Mouse (Mus musculus) myocyte (in vitro differentiated cells): Measurements from ENCODE around the gene Gm17364. TPM values are rescaled to one million over a fixed set of nuclear protein-coding genes. Genes with fewer than 3 reads are reported as not detected.
"Not testable (repeated sequence)": the region's sequence is repeated elsewhere in the genome, so short reads cannot be mapped to it uniquely, and the experiment has no call there.

Experiments used
- H3K27me3 ChIP-seq: one replicate; pipeline ENCODE4 v1.6.1; 2011; ENCODE audit not compliant: control insufficient read depth, insufficient read depth, insufficient read length
- H3K36me3 ChIP-seq: one replicate; pipeline ENCODE4 v1.6.1; 2011; ENCODE audit not compliant: control insufficient read depth, insufficient read depth
- H3K4me2 ChIP-seq: one replicate; pipeline ENCODE4 v1.6.1; 2011; ENCODE audit warnings: low read depth, control low read depth
- H3K4me3 ChIP-seq: one replicate; pipeline ENCODE4 v1.5.1; 2011; ENCODE audit warnings: mild to moderate bottlenecking, control low read depth, moderate library complexity
- H3K79me2 ChIP-seq: one replicate; pipeline ENCODE4 v1.6.1; 2011; ENCODE audit not compliant: control insufficient read depth, insufficient read depth
- H3ac ChIP-seq: one replicate; pipeline ENCODE4 v1.6.1; 2011; ENCODE audit not compliant: control insufficient read depth, insufficient read length
- CEBPB ChIP-seq: IDR thresholded peaks from 2 replicates; pipeline ENCODE4 v1.6.1; 2011; ENCODE audit warnings: mild to moderate bottlenecking, moderate library complexity; ENCODE audit not compliant: poor library complexity, insufficient read depth, severe bottlenecking
- E2F4 ChIP-seq: IDR thresholded peaks from one replicate; pipeline ENCODE4 v1.6.1; 2011; ENCODE audit warnings: mild to moderate bottlenecking, control low read depth, moderate library complexity; ENCODE audit not compliant: insufficient read depth
- MAX ChIP-seq: IDR thresholded peaks from one replicate; pipeline ENCODE4 v1.6.1; 2011; ENCODE audit warnings: low read depth, mild to moderate bottlenecking, control low read depth
- MYOD1 ChIP-seq, 3 experiments: IDR thresholded peaks; one replicate each; pipeline ENCODE4 v1.6.1; 2011; ENCODE audit warnings: control low read depth in 2 of 3, low read depth in 2 of 3, mild to moderate bottlenecking in 2 of 3, moderate library complexity in 1 of 3; ENCODE audit not compliant: insufficient read length in 2 of 3, control insufficient read depth in 1 of 3
- MYOG ChIP-seq, 3 experiments: IDR thresholded peaks; one replicate each; pipeline ENCODE4 v1.6.1; 2011; ENCODE audit warnings: control low read depth in 2 of 3, low read depth in 2 of 3, mild to moderate bottlenecking in 2 of 3; ENCODE audit not compliant: insufficient read length in 2 of 3, control insufficient read depth in 1 of 3, insufficient read depth in 1 of 3
- POLR2A ChIP-seq: IDR thresholded peaks from one replicate; pipeline ENCODE4 v1.6.1; 2011; ENCODE audit warnings: low read depth, mild to moderate bottlenecking, control low read depth, moderate library complexity; ENCODE audit not compliant: insufficient read length
- POLR2AphosphoS2 ChIP-seq: IDR thresholded peaks from one replicate; pipeline ENCODE4 v1.6.1; 2011; ENCODE audit warnings: low read depth, control low read depth; ENCODE audit not compliant: insufficient read length
- REST ChIP-seq: IDR thresholded peaks from one replicate; pipeline ENCODE4 v1.6.1; 2011; ENCODE audit warnings: mild to moderate bottlenecking, control low read depth, moderate library complexity; ENCODE audit not compliant: insufficient read depth, insufficient read length
- SRF ChIP-seq: IDR thresholded peaks from one replicate; pipeline ENCODE4 v1.6.1; 2011; ENCODE audit warnings: low read depth; ENCODE audit not compliant: control insufficient read depth, insufficient read length
- TCF12 ChIP-seq: IDR thresholded peaks from one replicate; pipeline ENCODE4 v1.6.1; 2011; ENCODE audit warnings: mild to moderate bottlenecking, control low read depth; ENCODE audit not compliant: poor library complexity, insufficient read depth, severe bottlenecking
- TCF3 ChIP-seq: IDR thresholded peaks from one replicate; pipeline ENCODE4 v1.6.1; 2011; ENCODE audit warnings: low read depth, control low read depth; ENCODE audit not compliant: insufficient read length
- USF1 ChIP-seq: IDR thresholded peaks from one replicate; pipeline ENCODE4 v1.6.1; 2011; ENCODE audit warnings: low read depth, mild to moderate bottlenecking, control low read depth, moderate library complexity
- polyA plus RNA-seq: library from polyadenylated mRNA; unstranded; fragments of >200 nt; fragmentation: generic; extraction: Trizol; gene quantifications from one replicate; pipeline ENCODE4 v1.2.1, GENCODE M21; 2012; ENCODE audit warnings: missing spikeins

The Gm17364 gene
- polyA plus RNA-seq, 1 experiment, result not detected

- H3K4me3 ChIP-seq, result no peak overlapping the region
- H3K79me2 ChIP-seq, result no peaks in the 10 kb centered on the region
- TF ChIP-seq MYOG (IDR thresholded peaks at IDR 0.05; ENCODE audit: control insufficient read depth in 1 of 3, insufficient read depth in 1 of 3, insufficient read length in 2 of 3, low read depth in 2 of 3) (no peak), USF1 (no peak), TCF12 (no peak), POLR2A (no peak), E2F4 (no peak), POLR2AphosphoS2 (no peak), MAX (no peak), SRF (no peak), MYOD1 (IDR thresholded peaks at IDR 0.05; ENCODE audit: control insufficient read depth in 1 of 3, insufficient read length in 2 of 3, low read depth in 2 of 3) (no peak), REST (no peak), CEBPB (no peak), TCF3 (no peak)
- H3K4me2 ChIP-seq, result no peak overlapping the region
- H3ac ChIP-seq, result no peak overlapping the region
- H3K36me3 ChIP-seq, result peaks cover 1% of the 10 kb centered on the region
- H3K27me3 ChIP-seq, result no peaks in the 10 kb centered on the region
Observed at GRCm38 (mm10) chr13:41267827-41268408, 5.9 kb downstream of the Gm17364 start.

GRCm38 (mm10) chr13:41263304-41264006 lies 10.3 kb downstream of the Gm17364 start:
- no peaks in the 10 kb centered on the region for H3K79me2 ChIP-seq
- no peak overlapping the region for H3K4me2 ChIP-seq
- H3ac ChIP-seq, result no peak overlapping the region
- TF ChIP-seq POLR2A (no peak), MAX (no peak)
- no peaks in the 10 kb centered on the region for H3K36me3 ChIP-seq
- H3K4me3 ChIP-seq, result no peak overlapping the region
- H3K27me3 ChIP-seq, result no peaks in the 10 kb centered on the region

DNA sequence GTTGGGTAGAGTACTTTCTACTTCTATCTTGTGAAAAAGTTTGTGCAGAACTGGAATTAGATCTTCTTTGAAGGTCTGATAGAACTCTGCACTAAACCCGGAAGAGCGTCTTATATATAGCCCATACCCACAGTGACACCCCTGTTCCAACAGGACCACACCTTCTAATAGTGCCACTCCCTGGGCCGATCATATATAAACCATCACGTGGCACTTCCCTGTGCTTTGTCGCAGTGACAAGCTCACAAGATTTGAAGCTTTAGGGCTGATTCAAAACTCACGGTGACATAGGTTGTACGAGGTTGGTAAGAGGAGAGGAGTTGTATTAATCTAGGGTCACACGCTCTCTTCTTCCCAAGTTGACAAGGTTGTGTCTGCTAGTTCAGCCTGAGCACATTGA lies 12.2 kb downstream of the Gm17364 start:
- not testable (repeated sequence) for H3ac ChIP-seq, H3K4me3 ChIP-seq, H3K27me3 ChIP-seq, H3K79me2 ChIP-seq, H3K36me3 ChIP-seq, H3K4me2 ChIP-seq

GRCm38 (mm10) chr13:41257851-41258250 lies 15.9 kb downstream of the Gm17364 start:
- no peak overlapping the region for H3K4me2 ChIP-seq
- no peak overlapping the region for H3ac ChIP-seq
- H3K4me3 ChIP-seq, result no peak overlapping the region
- no peaks in the 10 kb centered on the region for H3K36me3 ChIP-seq
- H3K79me2 ChIP-seq, result no peaks in the 10 kb centered on the region
- TF ChIP-seq USF1 (no peak), TCF3 (no peak), SRF (no peak), CEBPB (no peak), E2F4 (no peak), MYOD1 (IDR thresholded peaks at IDR 0.05; ENCODE audit: control insufficient read depth in 1 of 3, insufficient read length in 2 of 3, low read depth in 2 of 3) (no peak), POLR2A (no peak), TCF12 (no peak)
- H3K27me3 ChIP-seq, result no peaks in the 10 kb centered on the region

DNA sequence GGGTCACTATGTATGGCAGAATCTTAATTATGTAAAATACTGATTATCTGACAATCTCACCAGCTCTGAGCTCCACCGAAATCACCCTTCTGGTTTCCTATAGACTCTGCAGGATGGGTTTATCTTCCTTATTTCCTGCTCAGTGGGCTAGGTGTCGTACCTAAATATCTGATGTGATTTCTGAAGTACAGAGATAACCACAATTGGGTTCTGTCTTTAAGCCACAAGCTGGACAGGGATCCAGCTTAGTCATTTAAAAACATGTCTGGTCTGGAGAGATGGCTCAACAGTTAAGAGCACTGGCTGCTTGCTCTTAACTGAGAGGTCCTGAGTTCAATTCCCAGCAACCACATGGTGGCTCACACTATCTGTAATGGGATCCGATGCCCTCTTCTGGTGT lies 16.8 kb downstream of the Gm17364 start:
- Histone ChIP-seq H3ac (no peak overlapping the region), H3K36me3 (no peaks in the 10 kb centered on the region), H3K4me3 (no peak overlapping the region), H3K79me2 (no peaks in the 10 kb centered on the region), H3K4me2 (no peak overlapping the region), H3K27me3 (no peaks in the 10 kb centered on the region)
- TF ChIP-seq CEBPB (no peak), REST (no peak)

GRCm38 (mm10) chr13:41256126-41256525 lies 17.7 kb downstream of the Gm17364 start:
- Histone ChIP-seq H3K4me2 (no peak overlapping the region), H3K4me3 (no peak overlapping the region), H3K27me3 (no peaks in the 10 kb centered on the region), H3K79me2 (peaks cover 5% of the 10 kb centered on the region), H3ac (no peak overlapping the region), H3K36me3 (no peaks in the 10 kb centered on the region)
- TF ChIP-seq MYOD1 (IDR thresholded peaks at IDR 0.05; ENCODE audit: control insufficient read depth in 1 of 3, insufficient read length in 2 of 3, low read depth in 2 of 3) (no peak), E2F4 (no peak), REST (no peak), POLR2A (no peak), MAX (no peak), CEBPB (no peak), POLR2AphosphoS2 (no peak), TCF12 (no peak), TCF3 (no peak), USF1 (no peak), SRF (no peak), MYOG (IDR thresholded peaks at IDR 0.05; ENCODE audit: control insufficient read depth in 1 of 3, insufficient read depth in 1 of 3, insufficient read length in 2 of 3, low read depth in 2 of 3) (no peak)
